Mouse (Mus musculus) liver, embryonic 14 days (tissue): ENCODE data around the gene Zfp335. TPM values are rescaled to one million over a fixed set of nuclear protein-coding genes. Genes with fewer than 3 reads are reported as not detected.

ENCODE experiments used
- polyA plus RNA-seq: library from polyadenylated mRNA; depleted of rRNA; stranded (reverse); fragments of >200 nt; gene quantifications from 2 replicates; pipeline ENCODE4 v1.2.3, GENCODE M21; 2012; rRNA removed

The Zfp335 gene
- polyA plus RNA-seq: 7.7 and 8.5 TPM in 2 replicates

DNA sequence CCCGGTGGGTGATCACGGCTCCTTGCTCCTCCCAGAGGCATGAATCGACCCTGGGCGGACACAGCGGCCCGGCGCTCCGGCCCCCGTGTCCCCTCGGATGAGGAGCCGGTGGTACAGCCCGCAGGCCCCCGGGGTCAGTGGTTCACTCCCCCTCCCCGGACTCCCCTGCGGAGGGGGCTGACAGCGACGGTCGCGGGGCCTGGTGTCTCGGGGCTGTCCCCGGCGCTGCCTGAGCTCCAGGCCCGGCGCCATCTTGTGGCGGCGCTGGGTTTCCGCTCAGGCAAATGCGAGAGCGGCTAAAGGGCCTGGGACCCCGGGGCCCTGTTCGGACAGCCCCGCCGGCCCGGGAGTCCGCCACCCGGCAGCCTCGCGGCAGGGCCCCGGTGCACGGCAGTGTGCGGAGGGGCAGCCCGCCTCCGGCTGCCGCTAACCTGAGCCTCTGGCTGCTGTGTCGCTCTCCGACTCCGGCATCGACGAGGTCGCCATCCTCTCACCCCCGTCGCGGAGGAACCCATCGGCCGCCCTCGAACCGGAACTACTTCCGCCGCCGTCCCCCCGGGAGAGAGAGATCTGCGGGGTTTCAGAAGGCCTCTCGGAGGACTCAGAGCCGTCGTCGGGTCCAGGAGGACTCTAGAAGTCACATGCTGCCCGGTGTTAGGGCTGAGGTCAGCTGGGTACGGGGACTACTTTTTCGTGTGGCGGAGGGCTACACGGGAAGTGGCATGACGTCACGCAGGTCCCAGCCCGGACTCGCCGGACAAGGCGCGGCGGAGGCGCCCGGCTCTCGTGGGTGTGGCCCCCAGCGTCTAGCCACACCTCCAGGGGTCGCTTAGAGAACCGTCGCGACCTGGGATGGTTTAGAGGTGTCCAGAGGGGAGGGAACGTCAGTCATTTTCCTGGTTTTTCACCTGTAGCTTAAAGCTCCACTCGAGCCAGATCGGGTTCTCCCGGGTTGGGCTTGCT is at the start of gene Zfp335:
Zfp335 (minus strand) TSS at position 672 of the 963 bp plus-strand sequence.

GRCm38 (mm10) chr2:164960716-164961441 is 49.3 kb upstream of the Zfp335 start, which contains the start of gene Slc12a5:
Gene Slc12a5 (plus strand): TSS chr2:164960802.

DNA sequence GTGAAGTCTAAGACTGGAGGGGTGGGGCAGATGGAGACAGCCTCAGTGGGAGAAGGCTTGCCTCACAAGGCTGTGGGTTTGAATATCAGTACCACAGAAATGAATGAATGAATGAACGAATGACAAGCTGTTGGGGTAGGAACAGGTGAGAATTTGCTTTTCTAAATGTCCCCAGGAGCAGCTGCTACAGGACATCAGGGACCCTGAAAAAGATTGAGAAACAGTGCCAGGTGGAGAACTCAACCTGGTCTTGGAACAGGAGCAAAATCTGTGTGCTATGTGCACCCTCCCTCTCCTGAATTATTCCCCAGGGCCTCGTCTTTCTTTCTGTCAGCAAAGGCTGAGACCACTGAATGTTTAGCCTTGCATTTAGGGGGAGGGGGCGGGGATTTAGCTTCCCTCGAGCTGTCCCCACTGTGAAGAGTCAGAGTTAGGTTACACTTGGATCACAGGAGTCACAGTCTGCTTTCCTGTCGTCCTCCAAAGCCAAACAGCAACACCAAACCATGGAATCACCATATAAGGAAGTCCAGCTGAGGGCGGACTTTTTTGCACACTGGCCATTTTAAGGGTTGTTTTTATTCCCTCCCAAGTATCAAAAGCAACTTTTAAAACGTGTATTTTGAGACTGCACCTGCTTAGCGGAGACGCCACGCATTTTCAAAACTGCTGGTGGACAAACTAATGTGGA is 28.7 kb upstream of the Zfp335 start, which contains the start of gene Mmp9:
Mmp9 (plus strand) TSS at position 641 of the 691 bp plus-strand sequence.

GRCm38 (mm10) chr2:164879228-164879567 is 32.4 kb downstream of the Zfp335 start, which contains the start of gene Pcif1:
Gene Pcif1 (plus strand): TSS chr2:164879304.

GRCm38 (mm10) chr2:164857101-164857821 is 54.3 kb downstream of the Zfp335 start, which contains the start of gene Pltp:
Gene Pltp (minus strand): TSS chr2:164857711.

Other genes starting within 250 kb of the Zfp335 start
- not detected in 2 replicates for gene Wfdc11, start 237.7 kb downstream of the Zfp335 start, polyA plus RNA-seq
- gene Wfdc13, start 226.7 kb downstream of the Zfp335 start, polyA plus RNA-seq: not detected in 2 replicates
- not detected in 2 replicates for gene Spint4, start 213.3 kb downstream of the Zfp335 start, polyA plus RNA-seq
- not detected in 2 replicates for gene Spint5, start 196.5 kb downstream of the Zfp335 start, polyA plus RNA-seq
- 1.6 and 1.7 TPM in 2 replicates for gene Wfdc3, start 165.8 kb downstream of the Zfp335 start, polyA plus RNA-seq
- 26.6 and 27.2 TPM in 2 replicates for gene Dnttip1, start 165.8 kb downstream of the Zfp335 start, polyA plus RNA-seq
- gene Ube2c, start 141.9 kb downstream of the Zfp335 start, polyA plus RNA-seq: 386 and 491 TPM in 2 replicates
- gene Tnnc2, start 131.8 kb downstream of the Zfp335 start, polyA plus RNA-seq: 0.45 and 15.8 TPM in 2 replicates
- gene Snx21, start 125.9 kb downstream of the Zfp335 start, polyA plus RNA-seq: 2.3 and 2.4 TPM in 2 replicates
- 19.0 and 20.4 TPM in 2 replicates for gene Acot8, start 106.9 kb downstream of the Zfp335 start, polyA plus RNA-seq
- 2.2 and 2.4 TPM in 2 replicates for gene Zswim3, start 106.7 kb downstream of the Zfp335 start, polyA plus RNA-seq
- 1.8 and 2.2 TPM in 2 replicates for gene Zswim1, start 89.1 kb downstream of the Zfp335 start, polyA plus RNA-seq
- 0.05 TPM in 1 of 2 replicates, not detected in the other for gene Spata25, start 83.2 kb downstream of the Zfp335 start, polyA plus RNA-seq
- gene Ctsa, start 78.9 kb downstream of the Zfp335 start, polyA plus RNA-seq: 58.4 and 71.2 TPM in 2 replicates
- gene Neurl2, start 78.3 kb downstream of the Zfp335 start, polyA plus RNA-seq: 0.88 and 0.89 TPM in 2 replicates
- 6.8 and 8.1 TPM in 2 replicates for gene Pltp, start 54.0 kb downstream of the Zfp335 start, polyA plus RNA-seq
- gene Pcif1, start 32.5 kb downstream of the Zfp335 start, polyA plus RNA-seq: 17.5 and 19.0 TPM in 2 replicates
- gene Mmp9, start 29.0 kb upstream of the Zfp335 start, polyA plus RNA-seq: 0.85 and 0.92 TPM in 2 replicates
- 0.36 and 0.44 TPM in 2 replicates for gene Slc12a5, start 49.0 kb upstream of the Zfp335 start, polyA plus RNA-seq
- gene Ncoa5, start 123.1 kb upstream of the Zfp335 start, polyA plus RNA-seq: 12.6 and 13.9 TPM in 2 replicates
- 3.1 and 3.2 TPM in 2 replicates for gene Cd40, start 143.9 kb upstream of the Zfp335 start, polyA plus RNA-seq
- not detected in 2 replicates for gene 1700025C18Rik, start 179.0 kb upstream of the Zfp335 start, polyA plus RNA-seq